Mouse (Mus musculus): Measurements from ENCODE around the gene Nacc2.
A peak's percentile ranks its signal among the peaks of the same experiment; 100 is the strongest.

Gene Nacc2

DNA sequence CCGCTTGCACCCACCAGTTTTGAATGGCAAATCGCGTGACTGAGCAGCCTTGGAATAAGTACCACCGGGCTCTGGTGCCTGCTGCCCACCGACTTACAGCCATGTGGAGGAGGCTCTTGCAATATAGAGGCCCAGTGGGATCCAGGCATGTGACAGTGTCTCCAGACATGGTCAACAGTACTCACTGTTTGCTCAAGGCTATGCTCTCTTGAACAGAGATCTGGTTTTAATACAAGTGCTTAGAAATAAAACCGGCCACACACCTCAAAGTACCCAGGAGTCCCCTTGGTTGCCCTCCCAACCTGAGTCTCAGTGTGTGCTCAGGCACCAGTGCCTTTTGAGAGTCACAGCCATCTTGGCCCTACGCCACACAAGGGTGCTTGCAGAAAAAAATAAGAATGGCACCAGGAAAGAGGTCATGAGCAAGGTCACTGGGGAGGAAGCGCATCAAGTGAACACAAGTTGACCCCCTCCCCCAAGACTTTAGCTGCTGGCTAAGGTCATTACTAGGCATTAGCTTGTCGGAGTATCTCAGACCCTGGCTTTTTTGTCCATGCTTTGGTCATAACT is at the start of gene Nacc2:
TSS of gene Nacc2 (minus strand) at position 142 of the 570 bp plus-strand sequence.
- no peak for DNase-seq (ENCODE audit: low spot score in 2 of 2)

DNA sequence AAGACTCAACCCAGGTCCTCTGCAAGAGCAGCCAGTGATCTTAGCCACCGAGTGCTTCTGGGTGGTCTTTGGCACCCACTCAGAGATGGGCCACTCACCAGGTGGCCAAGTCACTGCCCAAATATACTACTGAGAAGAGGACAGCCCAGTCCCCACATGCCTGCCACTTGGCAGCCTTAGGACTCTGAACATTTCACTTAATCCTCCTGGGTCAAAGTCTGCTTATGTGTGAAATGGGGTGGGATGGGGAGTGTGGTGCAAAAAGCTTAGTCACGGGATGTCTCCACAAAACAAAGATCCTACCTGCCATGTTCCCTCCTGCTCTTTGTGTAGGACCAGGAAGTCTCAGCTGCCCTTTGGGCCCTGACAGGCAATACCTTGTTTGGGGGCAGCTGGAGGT is 49.1 kb upstream of the Nacc2 start:
- DNase-seq (ENCODE audit: low spot score in 2 of 2), result no peak

DNA sequence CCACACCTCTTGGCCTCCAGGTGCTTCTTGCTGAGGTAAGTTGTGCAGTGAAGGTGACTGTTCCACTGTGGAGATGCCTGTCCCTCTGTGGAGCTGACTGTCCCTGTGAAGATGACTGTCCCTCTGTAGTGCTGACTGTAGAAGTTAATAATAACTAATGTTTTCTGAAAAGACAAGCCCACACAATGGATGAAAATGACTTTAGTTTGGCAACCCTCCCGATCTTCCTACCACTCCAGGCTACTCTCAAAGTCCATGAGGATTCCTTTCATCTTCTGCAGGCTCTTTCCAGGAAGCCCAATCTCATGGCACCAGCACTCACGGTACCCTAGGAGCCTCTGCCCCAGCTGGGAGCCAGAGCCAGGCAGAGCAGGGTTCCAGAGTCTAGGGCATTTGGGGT is 47.4 kb upstream of the Nacc2 start:
- no peak for DNase-seq (ENCODE audit: low spot score in 2 of 2)

DNA sequence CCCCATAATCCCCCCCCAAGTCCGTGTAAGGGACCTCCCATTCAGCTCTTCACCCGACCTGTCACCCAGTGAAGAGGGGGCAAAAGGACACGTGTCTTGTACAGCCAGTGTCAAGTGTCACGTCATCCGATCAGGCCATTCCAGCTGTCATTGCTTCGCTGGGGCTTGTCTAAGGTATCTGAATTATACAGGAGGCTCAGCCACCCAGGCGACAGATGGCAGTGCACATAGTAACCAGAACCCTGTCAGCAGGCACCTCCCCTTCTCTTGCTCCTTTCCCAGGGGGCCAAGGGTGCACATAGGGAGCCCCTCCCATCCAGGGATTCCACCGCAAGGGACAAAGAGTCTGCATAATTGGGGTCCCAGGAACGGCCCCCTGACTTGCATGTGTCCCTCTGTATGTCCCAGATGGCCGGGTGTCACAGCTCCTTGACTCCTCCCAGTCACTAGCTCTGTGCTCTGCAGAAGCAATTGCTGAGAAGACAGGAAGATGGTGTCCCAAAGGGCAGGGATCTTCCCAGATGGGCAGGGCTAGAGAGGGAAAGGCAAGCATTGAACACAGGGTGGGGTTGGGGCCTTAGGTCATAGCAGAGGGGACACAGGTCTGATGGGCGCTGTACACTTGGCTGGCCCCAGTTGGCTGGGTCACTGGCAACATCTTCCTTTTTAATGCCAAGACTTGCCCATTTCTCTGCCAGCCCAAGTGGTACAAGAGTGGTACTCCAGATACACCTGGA is 46.0 kb upstream of the Nacc2 start:
- no peak for DNase-seq (ENCODE audit: low spot score in 2 of 2)

DNA sequence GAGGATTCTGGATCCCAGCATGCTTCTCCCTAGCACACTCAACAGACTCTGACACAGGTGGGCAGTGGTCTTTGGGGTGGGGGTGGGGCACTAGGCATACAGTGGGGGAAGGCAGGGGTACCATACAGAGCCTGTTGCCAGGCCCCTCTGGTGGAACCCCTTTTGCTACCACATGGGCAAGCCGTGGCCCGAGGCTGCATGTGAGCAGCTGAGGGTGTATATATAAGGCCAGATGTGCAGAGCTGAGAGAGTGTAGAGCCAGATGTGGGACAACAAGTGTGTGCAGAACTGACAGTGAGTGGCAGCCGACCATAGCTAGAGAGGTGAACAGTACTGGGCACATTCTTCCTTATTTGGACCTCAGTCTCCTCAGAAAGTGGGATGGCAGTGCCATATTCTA is 43.9 kb upstream of the Nacc2 start:
- no peak for DNase-seq (ENCODE audit: low spot score in 2 of 2)

DNA sequence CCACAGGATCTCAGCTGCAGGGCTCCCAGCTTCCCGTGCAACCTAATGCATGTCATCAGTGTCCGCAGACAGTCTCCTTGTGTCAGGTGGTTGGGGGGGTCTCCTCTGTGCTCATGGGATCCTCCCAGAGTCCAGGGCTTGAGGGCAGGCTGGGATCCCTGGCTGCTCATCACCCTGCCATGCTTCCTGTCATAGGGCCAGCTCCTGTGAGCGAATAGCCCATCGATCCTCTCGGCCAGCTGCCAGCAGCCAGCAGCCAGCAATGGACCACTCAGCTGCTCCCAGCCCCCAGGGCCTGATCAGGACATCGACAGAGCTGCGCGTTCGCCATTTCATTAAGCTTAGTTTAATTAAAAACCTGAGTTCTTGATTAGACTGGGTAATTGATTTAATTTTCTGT is 35.0 kb upstream of the Nacc2 start:
- DNase-seq (ENCODE audit: low spot score in 2 of 2), result no peak

DNA sequence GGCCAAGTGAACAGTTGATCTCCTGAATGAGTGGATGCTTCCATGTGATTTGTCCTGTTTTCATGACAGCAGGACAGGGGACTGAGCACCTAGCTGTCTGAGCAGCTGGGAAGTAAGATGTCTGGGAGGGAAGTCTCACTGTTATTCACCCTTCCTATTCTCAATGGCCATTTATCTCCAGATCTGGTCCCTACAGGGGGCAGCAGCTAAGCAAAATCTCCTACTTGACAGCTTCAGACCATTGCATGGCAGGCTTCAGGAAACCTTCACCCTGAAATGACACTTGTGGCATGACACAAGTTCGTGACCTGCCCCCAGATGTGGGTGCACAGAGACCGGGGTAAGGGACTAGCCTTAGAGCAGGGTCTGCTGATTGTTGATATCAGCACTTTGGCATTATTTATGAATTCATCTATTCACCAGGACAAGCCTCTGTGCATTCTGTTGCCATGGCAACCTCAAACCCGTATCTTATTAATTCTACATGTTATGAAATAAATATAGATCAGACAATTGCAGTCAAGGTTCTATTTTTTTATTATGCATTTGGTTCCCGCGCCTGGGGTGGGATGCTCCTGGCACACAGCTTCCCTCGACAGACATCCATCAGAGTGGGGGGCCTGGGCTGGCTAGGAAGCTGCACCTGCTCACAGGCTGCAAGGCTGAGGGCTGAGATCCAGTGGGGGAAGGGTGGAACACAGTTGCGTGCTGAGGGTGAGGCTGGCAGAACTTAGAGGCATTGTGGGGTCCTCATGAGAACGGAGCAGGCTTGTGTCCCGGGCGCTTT is 33.4 kb upstream of the Nacc2 start:
- DNase-seq (ENCODE audit: low spot score in 2 of 2), result no peak

DNA sequence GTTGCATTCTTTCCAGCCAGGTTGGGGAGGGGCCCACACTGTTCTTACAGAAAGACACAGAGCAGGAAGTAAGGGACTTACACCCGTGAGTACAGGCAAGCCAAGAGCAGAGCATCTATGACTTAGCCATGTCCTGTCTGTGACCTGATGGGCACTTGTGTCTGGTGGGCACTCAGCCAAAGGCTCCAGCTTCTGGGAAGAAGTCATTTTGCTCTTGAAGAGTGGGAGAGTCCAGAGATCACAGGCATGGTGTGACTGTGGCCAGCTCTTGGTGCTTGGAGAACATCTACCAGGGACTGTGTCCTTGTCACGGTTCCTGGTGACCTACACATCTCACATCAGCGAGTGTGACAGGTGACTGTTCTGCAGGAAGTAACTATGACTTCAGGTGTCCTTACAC is 32.7 kb upstream of the Nacc2 start:
- no peak for DNase-seq (ENCODE audit: low spot score in 2 of 2)

DNA sequence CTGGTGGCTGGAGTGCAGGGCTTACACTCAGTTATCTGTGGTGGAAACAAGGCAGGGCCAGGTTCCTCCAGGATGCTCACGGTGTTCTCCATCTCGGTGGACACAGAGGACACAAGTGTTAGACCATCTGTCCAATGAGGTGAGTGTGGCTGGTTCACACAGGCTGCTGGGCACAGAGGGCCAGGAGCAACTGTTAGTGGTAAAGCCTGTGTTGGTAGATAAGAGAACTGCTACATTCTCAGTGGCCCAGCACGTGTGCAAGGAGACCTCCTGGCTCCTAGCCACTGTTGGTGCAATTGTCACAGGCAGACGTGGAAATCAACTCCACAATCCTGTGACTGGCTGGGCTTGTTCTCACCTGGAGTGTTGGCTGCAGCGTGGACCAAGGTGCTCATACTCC is 31.6 kb upstream of the Nacc2 start:
- DNase-seq (ENCODE audit: low spot score in 2 of 2), result no peak

DNA sequence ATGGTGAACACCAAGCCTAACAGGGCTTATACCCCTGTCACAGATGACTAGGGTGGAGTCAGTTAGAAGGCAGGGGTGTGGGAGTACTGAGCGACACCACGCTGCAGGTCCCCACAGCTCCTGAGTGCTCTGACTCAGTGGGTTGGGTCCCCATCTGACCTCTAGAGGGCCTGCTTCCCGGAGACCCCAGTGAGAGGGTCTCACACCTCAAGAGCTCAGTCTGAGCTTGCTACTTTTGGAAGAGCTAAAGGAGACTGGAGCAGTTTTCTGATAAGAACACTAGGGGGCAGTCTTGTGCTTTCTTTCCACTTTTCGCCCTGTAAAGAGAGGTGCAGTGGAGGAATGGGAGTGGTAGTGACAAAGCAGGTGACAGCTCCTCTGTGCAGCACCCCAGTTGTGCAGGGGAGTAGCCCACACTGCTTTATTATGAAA is 30.9 kb upstream of the Nacc2 start:
- peak in 1 of 2 experiments; percentile 42 for DNase-seq (ENCODE audit: low spot score in 2 of 2)

DNA sequence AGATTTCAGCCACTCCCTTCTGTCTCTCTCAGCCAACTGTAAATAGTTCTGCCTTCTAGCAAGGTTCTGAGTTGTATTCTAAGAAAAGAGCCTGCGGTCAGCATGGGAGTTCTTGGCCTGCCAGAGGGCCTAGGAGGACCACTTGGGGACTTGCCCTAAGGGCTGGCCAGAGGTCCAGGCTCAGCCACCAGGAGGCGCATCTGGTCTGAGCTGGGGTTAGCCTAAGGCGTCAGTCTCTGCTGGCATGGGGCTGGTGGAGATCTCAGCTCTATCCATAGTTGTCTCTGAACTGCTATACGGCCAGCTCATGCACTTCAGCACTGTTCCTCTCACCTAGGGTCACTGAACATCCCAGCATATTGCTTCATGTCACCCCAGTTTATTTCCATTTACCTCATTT is 30.3 kb upstream of the Nacc2 start:
- DNase-seq (ENCODE audit: low spot score in 2 of 2), result peak; percentile 50 to 75

DNA sequence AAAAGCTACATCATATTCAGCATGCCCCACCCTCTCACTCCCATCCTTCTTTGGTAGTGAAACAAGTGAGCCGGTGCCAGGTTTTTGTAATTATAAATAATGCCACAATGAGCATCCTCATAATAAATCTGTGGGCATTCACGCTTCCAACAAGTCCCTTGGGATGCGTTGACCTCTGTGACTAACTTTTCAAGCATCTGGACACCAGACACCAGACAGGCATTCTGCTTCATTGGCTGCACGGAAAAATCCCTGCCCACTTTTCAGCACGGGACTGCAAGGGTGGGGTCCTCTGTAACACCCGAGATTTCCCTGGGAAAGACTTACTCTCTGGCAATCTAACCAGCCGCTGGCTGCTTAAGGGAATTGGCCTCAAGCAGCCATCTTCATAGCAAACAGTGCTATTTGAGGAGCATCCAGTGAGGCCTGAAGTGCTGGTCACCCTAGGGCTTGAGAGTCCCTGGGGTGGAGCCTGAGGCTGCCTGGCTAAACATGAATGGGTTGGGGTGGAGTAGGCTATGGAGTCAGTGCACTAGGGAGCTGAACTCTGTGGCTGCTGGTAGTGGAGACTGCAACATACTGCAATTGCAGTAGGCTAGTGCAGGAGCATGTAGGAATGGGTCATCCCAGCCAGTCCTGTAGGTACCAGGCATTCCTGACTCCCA is 24.8 kb upstream of the Nacc2 start:
- no peak for DNase-seq (ENCODE audit: low spot score in 2 of 2)

DNA sequence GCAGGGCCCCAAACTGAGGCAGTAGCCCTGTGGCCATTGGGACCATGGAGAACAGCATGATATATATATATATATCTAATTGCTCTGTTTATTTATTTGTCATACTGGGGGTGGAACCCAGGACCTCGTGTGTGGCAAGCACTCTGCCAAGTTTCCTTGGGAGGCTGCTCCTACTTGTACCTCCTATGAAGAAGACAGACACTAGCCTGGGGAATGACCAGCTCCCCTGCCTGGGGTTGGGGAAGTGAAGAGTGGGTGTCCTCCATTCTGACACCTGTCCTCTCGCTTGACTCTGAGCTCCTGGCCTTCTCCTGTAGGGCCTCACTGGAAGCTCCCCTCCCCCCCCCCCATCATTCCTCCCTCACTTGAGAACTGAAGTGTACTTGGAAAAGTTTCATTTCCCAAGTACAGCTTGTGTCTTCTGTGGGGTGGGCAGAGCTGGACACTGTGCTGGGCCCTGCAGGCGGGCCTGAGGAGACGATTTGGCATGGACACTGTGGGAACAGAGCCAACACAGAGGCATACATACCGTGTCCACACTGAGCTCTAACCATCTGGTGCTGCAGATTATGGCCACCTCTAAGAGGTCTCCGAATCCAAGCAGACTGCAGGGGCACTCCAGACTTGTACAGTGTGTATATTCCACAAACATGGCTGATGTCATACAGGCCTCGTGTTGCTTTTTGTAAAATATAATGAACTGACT is 23.5 kb upstream of the Nacc2 start:
- DNase-seq (ENCODE audit: low spot score in 2 of 2), result no peak

DNA sequence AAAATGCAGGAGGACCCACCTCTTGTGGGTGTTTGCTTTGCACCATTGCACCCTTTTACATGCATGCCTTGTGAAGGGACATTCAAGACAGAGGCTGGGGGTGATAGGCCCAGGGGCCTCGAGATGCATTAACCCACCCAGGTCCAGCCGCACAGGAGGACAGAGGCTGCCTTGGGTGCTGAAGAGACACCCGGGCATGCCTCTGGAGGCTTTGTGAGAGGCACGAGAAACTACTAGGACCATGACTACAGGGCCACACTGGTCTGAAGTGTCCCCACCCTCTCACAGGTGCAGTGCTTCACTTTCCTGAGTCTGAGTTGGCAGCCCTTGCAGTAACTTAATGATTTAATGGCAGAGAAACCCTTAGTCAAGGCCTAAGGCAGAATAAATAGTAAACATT is 22.1 kb upstream of the Nacc2 start:
- DNase-seq (ENCODE audit: low spot score in 2 of 2), result no peak

DNA sequence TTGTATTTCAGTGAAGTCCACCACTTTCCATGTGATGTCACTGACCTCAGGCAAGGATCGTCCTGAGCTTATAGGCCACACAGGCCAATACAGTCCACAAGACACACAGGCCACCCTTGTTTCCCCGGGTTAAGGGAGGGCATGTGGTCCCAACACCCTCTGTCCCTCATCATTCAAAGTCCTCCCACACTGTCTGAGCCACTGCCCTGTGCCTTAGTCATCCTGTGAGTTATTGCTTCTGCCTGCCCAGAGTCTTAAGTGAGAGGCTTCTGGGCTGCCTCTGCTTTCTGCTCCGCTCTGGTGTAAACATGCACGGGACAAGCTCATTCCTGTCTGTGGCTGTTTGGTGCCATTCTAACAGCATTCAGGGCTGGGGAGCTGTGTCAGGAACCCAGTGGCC is 21.3 kb upstream of the Nacc2 start:
- DNase-seq (ENCODE audit: low spot score in 2 of 2), result no peak

DNA sequence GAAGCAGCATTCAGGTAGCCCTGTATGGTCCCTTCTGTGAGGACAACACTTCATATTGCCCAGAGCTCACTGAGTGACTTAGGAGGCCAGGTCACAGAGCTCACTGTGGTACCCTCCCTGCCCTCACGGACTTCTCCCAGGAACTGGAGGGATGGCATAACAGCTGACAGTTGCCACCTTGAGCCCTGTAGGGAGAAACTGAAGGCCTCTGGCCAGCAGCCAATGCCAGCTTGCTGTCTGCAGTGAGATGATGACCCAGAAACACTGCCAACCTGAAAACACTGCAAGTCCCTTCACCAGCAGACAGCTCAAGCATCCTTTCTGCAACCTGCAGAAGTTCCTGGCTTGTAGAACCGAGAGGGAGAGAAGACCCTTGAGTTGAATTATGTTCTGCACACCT is 20.5 kb upstream of the Nacc2 start:
- no peak for DNase-seq (ENCODE audit: low spot score in 2 of 2)

DNA sequence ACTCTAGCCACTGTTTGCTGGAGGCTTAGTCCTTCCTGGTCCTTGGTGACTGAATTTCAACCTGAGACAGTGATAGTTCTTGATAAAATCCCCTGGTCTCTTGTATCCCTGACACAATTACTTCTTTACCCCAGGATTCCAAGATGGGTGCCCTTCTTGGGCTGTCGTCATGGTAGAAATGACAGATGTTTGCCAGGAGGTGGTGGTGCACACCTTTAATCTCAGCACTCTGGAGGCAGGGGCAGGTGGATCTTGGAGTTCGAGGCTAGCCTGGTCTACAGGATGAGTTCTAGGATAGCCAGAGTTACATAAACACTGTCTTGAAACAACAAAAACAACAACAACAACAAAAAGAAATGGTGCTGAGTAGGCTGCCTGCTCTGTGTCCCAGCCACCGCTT is 20.0 kb upstream of the Nacc2 start:
- no peak for DNase-seq (ENCODE audit: low spot score in 2 of 2)

DNA sequence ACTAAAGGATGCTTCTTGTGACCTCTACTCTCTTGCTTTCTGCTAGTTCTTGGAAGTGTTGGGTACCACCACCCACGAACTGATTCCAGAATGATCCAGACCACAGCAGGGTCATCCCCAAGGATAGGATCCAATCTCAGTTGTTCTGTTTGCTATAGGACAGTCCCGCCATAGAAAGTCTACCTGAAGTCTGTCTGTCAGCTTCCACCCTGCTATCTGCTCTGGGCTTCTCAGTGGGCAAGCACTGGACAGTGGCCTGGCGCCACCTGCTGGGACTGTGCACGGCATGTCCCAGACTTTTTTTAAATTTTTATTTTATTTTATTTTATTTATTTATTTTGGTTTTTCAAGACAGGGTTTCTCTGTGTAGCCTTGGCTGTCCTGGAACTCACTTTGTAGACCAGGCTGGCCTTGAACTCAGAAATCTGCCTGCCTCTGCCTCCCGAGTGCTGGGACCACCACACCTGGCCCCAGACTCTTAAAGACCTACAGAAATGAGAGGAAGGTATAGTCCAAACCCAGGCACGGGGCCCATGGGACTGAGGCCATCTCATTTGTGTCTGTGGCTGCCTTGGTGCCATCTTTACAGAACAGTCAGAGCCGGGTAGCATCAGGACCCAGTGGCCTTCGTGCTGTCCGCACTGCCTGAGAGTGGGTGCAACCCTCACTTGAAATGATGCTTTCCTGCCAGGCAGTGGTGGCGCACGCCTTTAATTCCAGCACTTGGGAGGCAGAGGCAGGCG is 19.0 kb upstream of the Nacc2 start:
- DNase-seq (ENCODE audit: low spot score in 2 of 2), result peak in 1 of 2 experiments; percentile 82

DNA sequence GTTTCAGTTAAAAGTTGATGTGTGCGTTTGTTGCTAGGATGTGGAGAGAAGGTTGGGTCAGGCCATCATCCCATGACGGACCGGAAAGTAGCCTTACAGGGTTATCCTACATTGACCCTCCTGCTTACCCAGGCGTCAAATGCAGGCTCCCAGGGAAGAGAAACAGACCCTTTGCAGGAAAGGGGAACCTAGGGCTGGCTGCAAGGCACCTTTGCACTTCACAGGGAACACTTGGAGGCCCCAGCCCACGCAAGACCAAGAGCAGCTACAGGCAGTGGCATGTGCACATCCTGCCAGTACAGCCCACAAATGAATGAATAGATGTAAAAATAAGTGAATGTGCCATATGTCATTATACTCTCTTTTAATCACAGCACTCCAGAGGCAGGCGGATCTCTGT is 17.9 kb upstream of the Nacc2 start:
- DNase-seq (ENCODE audit: low spot score in 2 of 2), result no peak

DNA sequence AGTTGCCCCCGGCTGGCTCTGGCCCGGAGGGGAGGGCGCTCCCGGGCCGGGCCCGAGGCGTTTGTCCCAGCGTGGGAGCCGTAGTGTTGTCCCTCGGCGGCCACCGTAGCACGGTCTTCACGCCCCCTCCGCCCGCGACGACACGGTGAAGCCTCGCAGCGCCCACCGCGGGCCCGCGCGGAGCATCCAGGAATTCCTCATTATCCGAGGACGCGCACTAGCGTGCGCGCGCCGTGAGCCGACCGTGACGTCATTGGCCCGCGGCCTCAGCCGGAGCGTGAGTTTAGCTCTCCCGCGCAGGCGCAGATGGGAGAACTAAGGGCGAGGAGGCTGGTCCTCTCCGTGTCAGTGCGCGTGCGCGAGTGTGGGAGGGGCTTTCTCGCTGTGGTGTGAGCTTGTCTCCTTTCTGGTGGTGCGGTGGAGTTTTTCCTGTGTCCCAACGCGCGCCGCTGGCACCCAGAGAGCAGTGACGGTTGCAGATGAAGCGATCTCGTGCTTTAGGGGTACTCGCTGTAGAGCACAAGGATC is 17.3 kb upstream of the Nacc2 start:
- peak; percentile 99 to 100 for DNase-seq (ENCODE audit: low spot score in 2 of 2)
